Mouse (Mus musculus) Muller cell, postnatal 12 days (primary cell): ENCODE data around the gene Tinagl1.
A peak's percentile ranks its signal among the peaks of the same experiment; 100 is the strongest.

Source experiments
- DNase-seq: peaks from one replicate; pipeline ENCODE4 v3.0.0-alpha.2; 2015; ENCODE audit errors: inconsistent ontology term

Gene Tinagl1

DNA sequence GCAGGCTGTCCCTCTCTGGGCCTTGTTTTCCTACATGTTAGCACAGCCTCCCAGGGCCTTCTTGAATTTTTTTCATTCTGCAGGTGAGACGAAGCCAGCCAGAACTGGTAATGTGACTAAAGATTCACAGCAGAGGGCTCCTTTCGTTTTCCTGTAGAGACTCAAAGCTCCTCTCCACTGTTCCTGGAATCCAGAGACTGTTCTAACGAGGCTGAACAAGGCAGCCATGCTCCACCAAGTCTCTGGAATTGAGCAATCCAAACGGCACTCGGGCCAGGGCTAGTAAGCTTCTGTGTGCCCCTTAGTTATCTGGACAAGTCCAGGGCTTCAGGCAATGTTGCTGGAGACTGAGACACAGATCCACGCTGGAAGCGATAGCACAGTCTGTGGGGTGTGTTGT is 2.6 kb upstream of the Tinagl1 start:
- peak; percentile 57 for DNase-seq

GRCm38 (mm10) chr4:130177087-130177486 is 2.2 kb upstream of the Tinagl1 start:
- DNase-seq, result peak; percentile 88

DNA sequence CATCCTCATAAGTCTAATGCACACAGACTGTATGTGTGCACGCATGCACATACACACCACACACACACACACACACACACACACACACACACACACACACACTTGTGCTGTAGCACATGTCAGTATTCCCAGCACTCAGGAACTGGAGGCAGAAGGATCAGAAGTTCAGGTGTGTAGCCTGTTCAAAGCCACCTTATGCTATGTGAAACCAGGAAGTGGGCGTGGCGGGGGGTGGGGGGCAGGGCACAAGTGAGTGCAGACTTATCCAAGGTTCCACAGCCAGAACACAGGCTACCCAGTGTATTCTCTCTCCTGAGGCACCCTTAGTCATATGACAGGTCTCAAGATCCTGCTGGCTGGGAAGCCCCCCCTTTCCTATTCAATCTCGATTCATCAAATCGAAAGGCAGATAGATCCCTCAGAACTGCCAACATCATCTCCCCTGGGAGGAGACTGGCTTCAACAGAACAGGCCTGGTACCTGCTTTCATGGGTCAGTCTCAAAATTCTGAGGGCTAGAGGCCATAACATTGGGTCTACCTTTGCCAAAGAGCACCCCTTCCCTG is 1.3 kb upstream of the Tinagl1 start:
- DNase-seq, result no peak

DNA sequence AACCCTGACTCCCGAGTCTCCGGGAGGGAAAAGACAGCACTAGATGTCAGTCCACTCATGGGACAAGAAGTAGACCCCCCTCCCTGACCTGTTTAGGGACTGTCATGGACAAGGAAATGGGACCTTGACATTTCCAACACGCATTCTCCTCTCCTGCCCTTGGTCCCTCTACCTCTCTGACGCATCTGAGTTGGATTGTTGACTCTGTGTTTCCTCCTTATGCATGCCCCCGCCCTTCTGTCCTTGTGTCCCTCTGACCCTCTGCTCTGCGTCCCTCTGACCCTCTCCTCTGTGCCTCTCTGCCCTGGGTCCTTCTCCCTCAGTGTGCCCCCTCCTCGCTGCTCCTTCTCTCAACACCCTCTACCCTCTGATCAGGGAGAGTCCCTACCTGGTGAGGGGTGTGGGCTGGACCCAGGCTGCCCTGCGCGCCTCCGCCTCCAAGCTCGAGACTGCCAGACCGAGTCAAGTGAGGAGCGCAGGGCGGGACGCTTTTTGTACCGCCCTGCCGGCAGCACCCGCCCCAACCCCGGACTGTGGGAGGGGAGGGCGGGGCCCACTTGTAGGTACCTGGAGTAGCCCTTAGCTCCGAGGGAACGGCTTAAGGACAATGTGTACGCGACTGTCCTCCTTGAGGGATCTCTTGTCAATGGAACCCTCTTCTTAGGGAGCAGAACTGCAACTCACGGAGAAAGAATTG is 439 bp downstream of the Tinagl1 start:
- DNase-seq, result peak; percentile 74

GRCm38 (mm10) chr4:130173911-130174311 is 1.0 kb downstream of the Tinagl1 start:
- no peak for DNase-seq

- DNase-seq, result no peak
These were observed 1.7 kb downstream of the Tinagl1 start for GRCm38 (mm10) chr4:130173060-130173822.

DNA sequence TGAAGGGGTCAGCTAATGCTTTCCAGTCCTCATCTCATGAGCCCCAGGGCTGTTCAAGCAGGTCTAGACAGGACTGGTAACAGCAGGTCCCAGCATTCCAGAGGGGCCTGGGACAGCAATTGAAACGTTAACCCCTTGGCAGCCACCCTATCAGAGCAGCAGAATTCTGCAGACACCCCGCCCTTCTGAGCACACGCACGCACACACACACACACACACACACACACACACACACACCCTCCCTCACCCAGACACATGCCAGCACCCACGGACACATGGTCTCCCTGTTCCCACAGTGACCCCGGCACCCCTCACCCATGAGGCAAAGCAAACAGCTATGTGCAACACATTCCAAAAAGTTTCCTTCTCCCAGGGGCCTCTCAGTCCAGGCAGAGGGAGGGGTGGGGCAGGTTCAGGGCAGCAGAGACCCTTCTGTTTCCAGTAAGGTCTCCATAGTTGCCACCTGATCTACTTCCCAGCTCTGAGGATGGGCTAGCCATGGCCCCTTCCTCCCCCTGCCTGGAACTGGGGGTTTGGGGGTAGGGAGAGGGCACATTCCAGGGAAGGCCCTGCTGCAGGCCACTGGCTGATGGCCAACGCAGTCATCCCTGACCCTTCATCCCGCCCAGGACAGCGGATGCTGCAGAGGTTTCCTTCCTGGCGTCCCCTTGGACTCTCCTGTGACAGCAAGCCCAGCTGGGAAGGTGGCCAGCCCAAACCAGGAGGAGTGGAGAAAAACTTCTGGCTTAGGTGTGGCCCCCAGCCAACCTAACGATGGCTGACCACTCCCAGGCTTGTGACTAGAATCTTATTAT is 2.8 kb downstream of the Tinagl1 start:
- peak; percentile 72 for DNase-seq

DNA sequence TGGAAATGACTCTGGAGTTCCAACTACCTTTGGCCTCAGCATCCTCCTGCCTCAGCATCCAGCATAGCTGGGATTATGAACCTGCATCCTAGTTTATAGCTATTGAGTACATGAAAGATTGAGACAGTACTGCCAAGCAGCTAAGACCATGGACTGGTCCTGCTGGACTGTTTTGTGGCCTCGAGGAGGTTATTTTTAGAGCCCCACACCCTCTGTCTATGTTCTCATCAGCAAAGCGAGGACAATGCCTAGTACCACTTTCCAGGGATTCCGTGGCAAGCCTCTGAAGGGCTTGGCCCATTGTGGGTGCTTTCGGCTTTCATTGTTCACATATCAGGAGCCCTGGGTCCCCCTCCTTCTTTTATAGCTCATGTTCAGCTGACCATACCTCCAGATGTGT is 4.6 kb downstream of the Tinagl1 start:
- DNase-seq, result no peak

DNA sequence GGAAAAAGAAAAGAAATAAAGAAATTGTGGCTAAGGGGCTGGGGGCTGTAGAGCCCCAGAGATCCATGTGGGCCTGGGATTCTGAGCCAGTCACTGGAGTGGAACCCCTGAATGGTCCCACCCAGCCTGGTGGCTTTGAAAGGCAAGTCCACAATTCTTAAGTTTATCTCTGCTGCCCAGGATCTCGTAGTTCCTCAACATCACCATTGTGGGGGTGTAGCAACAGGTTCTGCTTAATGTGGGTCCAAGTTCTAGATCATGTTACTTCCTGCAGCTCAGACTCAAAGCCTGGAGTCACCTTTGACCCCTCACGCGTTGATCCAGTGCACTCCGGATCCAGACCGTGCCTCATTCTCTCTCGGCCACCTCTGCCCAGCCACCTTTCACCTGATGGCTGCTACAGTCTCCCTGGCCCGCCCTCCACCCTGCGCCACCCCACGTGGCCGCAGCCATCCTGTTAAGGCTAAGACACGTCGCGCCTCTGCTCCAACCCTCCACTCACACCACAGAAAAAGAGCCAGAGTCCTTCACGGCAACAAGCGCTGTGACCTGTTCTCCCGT is 5.4 kb downstream of the Tinagl1 start:
- DNase-seq, result no peak

GRCm38 (mm10) chr4:130168280-130169183 is 6.4 kb downstream of the Tinagl1 start:
- peak; percentile 78 for DNase-seq

DNA sequence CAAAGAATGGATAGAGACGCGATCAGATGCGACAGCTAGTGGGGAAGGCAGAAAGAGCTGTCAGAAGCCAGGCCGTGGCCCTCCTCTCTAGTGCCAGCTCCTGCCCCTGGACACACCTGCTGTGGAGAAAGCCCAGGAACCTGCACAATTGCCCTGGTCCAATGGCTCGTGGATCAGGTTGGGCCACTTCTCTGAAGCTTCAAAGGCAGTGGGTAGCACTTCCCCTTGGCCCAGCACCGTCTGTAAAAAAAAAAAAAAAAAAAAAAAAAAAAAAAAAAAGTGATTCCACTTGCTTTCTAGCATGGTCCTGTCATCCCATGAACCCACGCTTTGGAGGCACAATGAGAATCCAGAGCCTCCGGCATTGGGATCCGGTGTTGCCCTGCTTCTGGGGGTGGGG is 7.1 kb downstream of the Tinagl1 start:
- no peak for DNase-seq

DNA sequence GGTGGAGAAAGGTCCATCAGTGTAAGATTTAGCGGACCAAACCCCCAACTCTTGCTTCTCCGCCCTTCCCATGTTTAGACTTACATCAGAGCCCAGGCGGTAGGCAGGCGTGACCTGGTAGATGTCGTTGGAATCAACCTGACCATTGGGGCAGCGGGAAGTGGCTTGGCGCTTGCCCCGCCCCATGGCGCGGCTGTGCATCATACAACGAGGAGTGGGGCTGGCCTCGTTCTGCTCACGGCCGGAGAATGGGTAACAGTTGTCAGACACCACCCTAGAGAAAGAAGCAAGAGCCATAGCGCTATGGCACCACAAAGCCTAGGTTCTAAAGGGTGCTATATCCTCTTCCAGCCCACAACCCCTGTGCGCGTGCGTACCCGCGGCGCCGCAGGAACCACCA is 7.6 kb downstream of the Tinagl1 start:
- DNase-seq, result no peak

DNA sequence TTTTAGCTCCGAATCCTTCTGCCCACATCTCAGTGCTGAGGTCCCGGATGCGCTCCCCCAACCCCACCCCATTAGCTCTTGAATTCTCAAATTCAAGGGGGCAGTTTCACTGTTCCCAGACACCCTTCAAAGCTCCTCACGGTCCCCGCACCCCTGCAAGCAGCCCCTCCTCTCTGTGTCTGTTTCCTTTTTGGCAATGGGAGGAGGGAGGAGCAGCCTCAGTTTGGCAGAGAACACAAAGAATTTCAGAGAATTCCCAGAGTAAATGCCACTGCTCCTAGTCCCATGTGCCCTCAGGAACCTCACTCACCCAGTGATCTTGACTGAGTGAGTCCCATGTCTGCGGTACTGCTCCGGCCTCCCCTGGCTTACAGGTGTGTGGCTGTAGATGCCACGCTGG is 8.3 kb downstream of the Tinagl1 start:
- DNase-seq, result no peak

- no peak for DNase-seq
These were observed 8.9 kb downstream of the Tinagl1 start for GRCm38 (mm10) chr4:130166061-130166460.

- no peak for DNase-seq
These were observed 10.8 kb downstream of the Tinagl1 start for GRCm38 (mm10) chr4:130164121-130164520.

- DNase-seq, result peak; percentile 77
These were observed 11.5 kb downstream of the Tinagl1 start for GRCm38 (mm10) chr4:130163391-130163861.

- DNase-seq, result no peak
These were observed 13.6 kb downstream of the Tinagl1 start for GRCm38 (mm10) chr4:130161349-130161748.

GRCm38 (mm10) chr4:130156812-130157371 is 18.0 kb downstream of the Tinagl1 start:
- no peak for DNase-seq

DNA sequence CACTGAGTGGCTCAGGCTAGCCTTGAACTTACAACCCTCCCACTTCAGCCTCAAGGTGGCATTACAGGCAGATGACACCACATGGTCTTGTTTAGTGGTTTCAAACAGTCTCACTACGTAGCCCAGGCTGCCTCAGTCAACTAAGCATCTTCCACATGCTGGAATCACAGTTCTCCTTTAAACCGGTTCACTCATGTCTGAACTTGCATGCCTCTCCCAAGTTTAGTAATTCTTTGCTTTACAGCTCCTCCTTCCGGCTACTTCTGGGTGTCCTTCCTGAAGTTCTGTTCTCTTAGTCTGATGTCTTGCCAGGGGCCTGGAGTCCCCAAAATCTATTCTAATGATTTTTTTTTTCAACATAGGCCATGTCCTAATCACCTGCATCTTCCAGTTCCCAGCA is 20.7 kb downstream of the Tinagl1 start:
- no peak for DNase-seq

- DNase-seq, result no peak
These were observed 26.5 kb downstream of the Tinagl1 start for GRCm38 (mm10) chr4:130148405-130148804.
